Mouse (Mus musculus) left cerebral cortex, postnatal 4 days (tissue): ENCODE data around the gene Cmbl. TPM values are rescaled to one million over a fixed set of nuclear protein-coding genes. Genes with fewer than 3 reads are reported as not detected.
A peak's percentile ranks its signal among the peaks of the same experiment; 100 is the strongest.

Source experiments
- DNase-seq: peaks from one replicate; pipeline ENCODE4 v3.0.0-alpha.2; 2022
- intact Hi-C: fragments of 180-260 bp; cut with DNase I; formaldehyde crosslinking; loops from one replicate; pipeline ENCODE4 v1.15.1; 2025
- total RNA-seq, 2 experiments: library from RNA; stranded (reverse); gene quantifications; 2 replicates each; pipeline ENCODE4 v1.2.3; 2021

Cmbl gene
- total RNA-seq, 2 experiments from 2014 or later = 6.3 to 8.6 TPM

DNA sequence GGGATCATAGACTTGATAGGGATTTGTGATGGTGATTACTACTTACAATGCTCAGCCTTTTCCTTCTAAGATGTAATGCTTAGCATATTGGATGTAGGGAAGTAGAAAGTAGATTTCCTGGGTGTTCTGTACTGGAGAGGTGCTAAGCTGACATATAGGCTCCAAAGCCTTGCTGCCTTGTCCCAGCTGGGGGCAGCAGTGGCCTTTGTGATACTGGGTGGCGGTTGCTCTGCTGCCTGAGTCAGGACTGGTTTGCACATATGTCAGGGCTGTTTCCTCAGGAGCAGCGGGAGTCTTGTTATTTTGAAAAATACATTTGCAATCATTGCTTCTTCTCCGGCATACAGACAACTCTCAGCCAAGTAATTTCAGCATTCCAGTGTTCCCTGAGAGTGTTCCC is 45.8 kb downstream of the Cmbl start:
- intact Hi-C loops = loop anchor here (10.0 kb wide), 2 partner anchors 634 to 1124 kb away; partner anchors contain the start of gene Sema5a
- peak; percentile 67 for DNase-seq

DNA sequence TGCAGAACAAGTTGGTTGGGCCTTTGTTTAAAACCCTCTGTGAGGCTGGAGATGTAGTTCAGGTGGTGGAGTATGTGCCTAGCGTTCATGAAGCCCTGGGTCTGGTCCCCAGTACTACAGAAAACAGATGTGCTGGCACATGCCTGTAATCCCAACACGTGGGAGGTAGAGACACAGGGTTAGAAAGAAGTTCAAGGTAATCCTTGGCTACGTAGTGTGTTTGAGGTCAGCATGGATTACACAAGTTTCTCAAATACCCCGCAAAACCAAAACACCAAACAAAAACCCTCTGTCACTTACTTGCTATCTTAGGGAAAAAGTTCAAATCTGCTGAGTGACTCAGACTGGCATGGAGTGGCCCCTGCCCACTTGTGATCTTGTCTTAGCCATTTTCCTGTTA is 46.8 kb downstream of the Cmbl start:
- intact Hi-C loops = loop anchor here (10.0 kb wide), 2 partner anchors 633 to 1123 kb away; partner anchors contain the start of gene Sema5a
- DNase-seq = no peak

DNA sequence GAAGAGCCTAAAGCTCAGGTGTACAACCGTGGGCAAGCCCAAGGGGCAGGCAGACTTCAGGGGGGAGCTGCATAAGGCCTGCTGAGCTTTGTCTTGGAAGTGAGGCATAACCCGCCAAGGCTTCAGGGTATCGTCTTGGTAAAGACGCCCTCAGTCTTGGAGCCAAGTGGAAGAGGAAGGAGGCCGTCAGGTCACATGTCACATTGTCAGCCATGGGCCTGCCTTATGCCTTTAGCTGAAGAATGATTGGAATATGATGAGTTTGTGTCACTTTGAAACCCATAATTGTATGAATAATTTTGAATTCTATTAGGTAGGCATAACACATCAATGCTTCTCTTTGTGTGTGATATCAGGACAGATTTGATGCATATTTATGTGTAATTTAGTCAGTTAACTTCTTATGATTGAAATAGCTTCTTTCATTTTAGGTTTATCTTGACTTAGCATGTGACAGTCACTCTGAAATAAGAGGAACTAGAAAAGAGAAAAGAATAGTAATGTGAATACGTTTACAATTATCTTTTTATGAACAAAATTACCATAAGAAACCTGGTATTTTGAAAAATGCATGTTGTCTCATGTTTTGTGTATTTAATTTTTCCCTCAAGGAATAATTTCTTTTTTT is 48.8 kb downstream of the Cmbl start:
- intact Hi-C loops = loop anchor here (10.0 kb wide), 2 partner anchors 631 to 1121 kb away; partner anchors contain the start of gene Sema5a

DNA sequence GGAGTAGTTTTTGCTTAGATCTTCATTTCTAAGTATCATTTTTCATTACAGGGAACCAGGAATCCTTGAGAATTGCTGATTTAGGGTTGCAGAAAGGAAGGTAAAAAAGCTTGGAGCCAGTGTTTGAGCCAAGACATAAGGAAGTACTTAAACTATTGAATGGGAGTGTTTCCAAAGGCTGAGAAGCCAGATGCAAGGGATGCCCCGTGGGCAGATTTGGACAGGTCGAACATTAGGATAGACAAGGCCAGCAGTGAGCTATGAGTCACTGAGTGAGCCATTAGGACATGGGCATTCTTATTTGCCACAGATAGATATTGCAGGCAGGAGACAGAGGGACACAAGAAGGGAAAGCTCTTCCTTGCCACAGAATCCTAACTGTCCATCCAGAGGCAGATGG is 49.5 kb downstream of the Cmbl start:
- intact Hi-C loops = loop anchor here (5.0 to 10.0 kb wide), 3 partner anchors 630 to 1153 kb away; partner anchors contain the start of gene Sema5a
- DNase-seq = no peak

More for the DNA sequence above, 48.8 kb downstream of the Cmbl start:
- no peak for DNase-seq

DNA sequence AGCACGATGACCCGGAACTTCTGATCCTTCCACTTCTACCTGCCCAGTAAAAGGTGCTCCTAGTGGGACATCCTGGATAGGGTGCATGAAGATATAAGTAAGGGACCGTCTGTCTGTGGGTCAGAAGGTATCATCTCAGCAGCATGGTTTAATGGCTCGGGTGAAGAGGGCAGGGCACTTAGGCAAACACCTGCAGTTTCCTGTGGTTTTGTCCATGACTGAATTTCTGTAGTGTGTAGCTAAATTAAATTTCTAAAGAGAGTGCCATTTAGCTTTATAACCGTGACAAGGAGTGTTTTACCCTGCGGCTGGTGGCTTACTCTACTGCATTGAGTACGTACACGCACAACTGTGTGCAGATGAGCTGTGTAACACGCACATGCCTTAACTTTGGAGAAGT is 52.1 kb downstream of the Cmbl start:
- no peak for DNase-seq
- intact Hi-C loops = loop anchor here (5.0 to 10.0 kb wide), 3 partner anchors 628 to 1150 kb away; partner anchors contain the start of gene Sema5a

DNA sequence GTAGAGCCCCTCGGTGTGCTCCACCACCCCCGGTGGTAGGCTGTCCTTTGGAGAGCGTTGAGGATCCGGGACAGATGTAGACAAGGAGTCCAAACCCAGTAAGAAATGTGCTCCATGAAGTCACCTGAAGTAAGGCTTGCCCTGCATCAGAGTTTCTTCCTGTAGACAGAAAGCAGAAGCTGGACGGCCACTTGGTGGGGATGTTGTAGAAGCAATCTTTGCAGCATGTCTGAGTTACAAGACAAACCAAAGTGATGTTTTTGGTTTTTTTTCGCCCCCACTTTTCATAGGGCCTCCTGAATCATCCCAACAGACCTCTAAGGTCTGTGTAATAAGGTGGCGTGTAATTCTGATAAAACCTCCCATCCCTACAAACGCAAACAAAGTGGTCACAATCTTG is 54.3 kb downstream of the Cmbl start:
- peak; percentile 28 for DNase-seq
- intact Hi-C loops = loop anchor here (5.0 to 10.0 kb wide), 3 partner anchors 625 to 1148 kb away; partner anchors contain the start of gene Sema5a

DNA sequence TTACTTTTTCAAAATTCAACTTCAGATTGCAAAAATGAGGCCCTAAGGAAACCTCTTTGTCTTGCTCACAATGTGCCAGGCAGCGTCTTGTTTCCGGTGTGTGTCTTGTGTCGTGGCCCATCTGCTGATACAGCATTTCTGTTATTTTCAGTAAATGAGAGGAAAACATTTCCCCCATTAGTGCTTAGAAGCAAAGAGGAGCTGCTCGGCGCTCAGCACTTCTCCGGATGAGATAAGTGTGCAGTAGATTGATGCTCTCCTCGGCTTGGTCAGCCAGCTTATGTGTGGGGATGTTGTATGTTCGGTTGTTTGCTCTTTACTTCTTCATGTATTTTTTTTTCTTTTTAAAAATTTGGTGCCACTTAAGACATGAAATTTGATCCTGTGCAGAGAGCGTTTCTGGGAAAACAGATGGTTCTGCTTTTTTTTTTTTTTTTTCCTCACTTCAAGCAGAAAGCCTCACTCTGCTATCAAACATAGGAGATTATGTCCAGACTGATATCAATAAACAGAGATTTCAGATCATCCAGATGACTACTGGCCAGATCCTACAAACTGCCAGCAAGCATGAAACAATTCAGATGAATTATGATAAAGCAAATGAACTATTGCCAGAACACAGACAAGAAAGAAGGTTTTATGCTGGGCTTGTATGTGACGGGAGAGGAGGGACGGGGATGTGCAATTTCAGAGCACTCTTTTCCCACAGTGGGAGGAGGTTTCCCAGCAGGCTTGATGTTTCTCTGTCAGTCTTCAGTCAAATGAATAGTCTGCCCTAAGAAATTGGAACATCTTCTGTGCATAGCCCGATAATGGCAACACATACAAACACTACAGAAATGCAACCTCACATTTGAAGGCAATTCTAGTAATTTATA is 62.3 kb downstream of the Cmbl start:
- intact Hi-C loops = loop anchor here (10.0 kb wide), 1 partner anchor 807 kb away; no protein-coding TSS in a partner anchor
- DNase-seq = no peak

DNA sequence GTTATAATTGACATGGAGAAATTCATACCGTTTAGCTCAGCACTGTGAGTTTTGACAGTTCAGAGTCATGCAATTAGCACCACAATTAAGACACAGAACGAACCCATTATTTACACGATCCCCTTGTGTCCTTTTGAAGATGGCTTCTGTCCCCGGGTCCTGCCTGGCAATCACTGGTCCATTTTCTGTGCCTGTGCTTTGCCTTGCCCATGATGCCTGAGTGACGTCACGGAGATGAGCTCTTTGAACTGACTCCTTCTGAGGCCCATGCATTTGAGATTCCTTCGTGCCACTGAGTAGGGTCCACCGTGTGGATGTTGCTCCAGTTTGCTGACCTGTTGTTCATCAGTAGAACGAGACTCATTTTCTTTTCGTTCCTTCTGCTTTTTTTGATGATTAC is 63.0 kb downstream of the Cmbl start:
- DNase-seq = no peak
- intact Hi-C loops = loop anchor here (10.0 kb wide), 1 partner anchor 807 kb away; no protein-coding TSS in a partner anchor

DNA sequence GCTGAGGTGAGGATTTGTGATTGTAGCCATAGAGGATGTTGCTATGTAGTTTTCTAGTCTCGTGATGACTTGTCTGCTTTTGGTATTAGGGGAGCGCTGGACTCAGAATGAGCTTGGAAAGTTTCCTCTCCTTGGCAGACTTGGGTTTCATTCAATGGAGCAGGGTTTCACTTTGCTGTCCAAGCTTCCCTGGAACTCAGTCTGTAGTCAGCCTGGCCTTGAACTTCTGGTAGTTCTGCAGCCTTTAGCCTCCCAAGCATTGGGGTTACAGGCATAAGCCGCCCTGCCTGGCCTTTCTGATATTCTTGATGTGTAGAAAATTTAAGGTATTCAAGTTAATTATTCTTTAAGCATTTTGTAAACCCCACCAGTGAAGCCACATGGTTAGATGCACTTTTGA is 64.4 kb downstream of the Cmbl start:
- DNase-seq = no peak
- intact Hi-C loops = loop anchor here (10.0 kb wide), 1 partner anchor 805 kb away; no protein-coding TSS in a partner anchor

DNA sequence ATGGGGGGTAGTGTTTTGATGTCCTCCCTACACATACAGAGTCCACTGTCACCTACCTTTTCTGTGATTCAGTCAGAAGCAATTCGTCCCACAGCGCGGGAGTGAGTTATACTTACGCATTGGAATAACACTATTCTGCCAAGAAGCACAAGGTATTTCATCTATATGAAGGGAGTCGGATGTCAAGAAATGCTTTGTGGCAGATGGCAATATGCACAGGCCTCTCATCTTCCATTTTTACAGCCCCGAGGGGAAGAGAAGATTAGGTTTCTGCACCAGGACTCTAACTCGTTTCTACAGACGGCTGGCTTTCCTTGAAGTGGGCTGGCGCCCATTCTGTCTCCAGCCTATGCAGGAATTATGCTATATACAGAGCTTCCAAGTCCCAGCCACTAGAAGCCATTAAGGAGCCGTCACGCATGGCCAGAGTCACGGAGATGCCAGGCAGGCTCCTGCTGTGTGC is 66.2 kb downstream of the Cmbl start:
- intact Hi-C loops = no loop called here
- no peak for DNase-seq

DNA sequence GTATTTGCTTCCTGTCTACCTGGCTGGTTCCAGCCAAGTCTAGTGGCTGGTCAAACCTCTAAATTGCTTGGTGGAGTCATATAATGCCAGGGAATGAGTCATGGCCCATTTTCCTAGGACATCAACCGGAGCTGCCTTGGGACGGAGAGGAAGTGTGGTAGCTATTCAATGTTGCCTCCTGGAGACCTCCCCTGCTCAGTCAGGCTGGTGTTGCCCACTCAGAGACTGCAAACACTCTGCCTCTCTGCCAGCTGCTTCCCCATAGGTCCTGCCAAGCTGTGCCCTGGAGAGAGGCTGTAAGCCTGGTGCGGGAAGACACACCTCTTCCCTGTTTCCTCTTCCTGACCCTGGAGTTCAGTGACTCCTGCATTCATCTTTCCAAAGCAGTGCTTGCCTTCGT is 67.3 kb downstream of the Cmbl start:
- DNase-seq = no peak
- intact Hi-C loops = no loop called here

DNA sequence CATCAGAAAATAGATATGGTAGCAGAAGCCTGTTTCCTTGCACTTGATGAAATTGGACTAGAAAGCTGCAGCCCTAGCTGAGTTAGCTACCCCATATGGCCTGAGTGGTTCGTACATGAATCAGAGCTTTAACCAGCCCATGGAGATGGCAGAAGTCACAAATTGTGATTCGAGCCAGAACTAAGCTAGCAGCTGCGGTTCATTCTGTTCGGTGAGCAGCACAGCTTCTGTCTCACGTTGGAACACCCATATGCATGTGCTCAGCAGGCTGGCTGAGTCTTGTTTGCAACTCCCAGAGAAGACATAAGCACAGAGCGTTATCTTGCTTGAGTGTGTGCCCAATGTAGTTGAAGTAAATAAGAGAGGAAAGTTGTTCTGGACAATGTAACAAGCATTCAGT is 69.4 kb downstream of the Cmbl start:
- intact Hi-C loops = no loop called here
- DNase-seq = peak; percentile 52

DNA sequence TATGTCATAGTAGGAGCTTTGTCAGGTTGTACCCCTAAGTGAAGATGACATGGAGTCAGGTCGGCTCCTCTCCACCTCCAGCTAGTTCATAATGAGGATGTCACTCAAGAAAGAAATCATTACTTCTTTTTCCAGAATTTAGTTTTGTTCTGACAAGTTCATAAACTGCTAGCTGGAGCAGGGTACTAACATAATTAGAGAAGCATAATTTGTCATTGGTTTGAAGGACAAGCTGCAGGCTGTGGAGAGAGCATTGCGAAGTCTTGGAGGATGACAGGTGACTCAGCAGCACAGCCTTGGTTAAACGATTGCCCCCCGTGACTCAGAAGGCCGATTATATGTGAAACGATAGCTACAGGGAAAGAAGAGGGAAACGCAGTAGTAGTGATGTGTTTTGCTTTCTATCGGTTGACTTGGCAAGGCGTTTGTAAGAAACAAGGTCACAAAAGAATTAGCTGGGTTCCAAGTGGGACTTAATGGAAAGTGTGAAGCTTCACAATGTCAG is 71.0 kb downstream of the Cmbl start:
- no peak for DNase-seq
- intact Hi-C loops = no loop called here

Other genes starting within 250 kb of the Cmbl start
- 1 to 10 TPM; 1.2 to 1.3 TPM for gene Ankrd33b, start 197.7 kb upstream of the Cmbl start, total RNA-seq
- gene Ropn1l, start 111.7 kb upstream of the Cmbl start, total RNA-seq = 1 to 10 TPM in 1 of 2 experiments, under 1 TPM in 1; 0.77 to 1.1 TPM
- 100 to 1,000 TPM; 200 to 210 TPM for gene March6, start 34.3 kb upstream of the Cmbl start, total RNA-seq
- 100 to 1,000 TPM; 306 to 309 TPM for gene Cct5, start 36.4 kb downstream of the Cmbl start, total RNA-seq
- 10 to 100 TPM; 11.4 to 13.0 TPM for gene Fam173b, start 36.5 kb downstream of the Cmbl start, total RNA-seq